Mouse (Mus musculus) limb, embryonic 15.5 days (tissue): ENCODE results near the gene Hexim1. TPM values are rescaled to one million over a fixed set of nuclear protein-coding genes. Genes with fewer than 3 reads are reported as not detected.

Experiments used
- ATAC-seq: fragments of 200-750 bp; cut with Nextera tagmentation; 2 replicates; pipeline ENCODE4 v1.8.0; 2017; ENCODE audit warnings: low read depth, moderate TSS enrichment; ENCODE audit not compliant: insufficient number of reproducible peaks, low FRiP score, low TSS enrichment
- H3K27ac ChIP-seq: fragments of 300-500 bp; sonication (generic); 2 replicates; pipeline ENCODE4 v1.5.1; 2015; ENCODE audit warnings: moderate library complexity, mild to moderate bottlenecking, inconsistent platforms
- H3K27me3 ChIP-seq: fragments of 300-500 bp; sonication (generic); 2 replicates; pipeline ENCODE4 v1.6.1; 2015; ENCODE audit warnings: inconsistent platforms
- H3K36me3 ChIP-seq: fragments of 300-500 bp; sonication (generic); 2 replicates; pipeline ENCODE4 v1.6.1; 2015; ENCODE audit warnings: inconsistent platforms
- H3K4me1 ChIP-seq: fragments of 300-500 bp; sonication (generic); 2 replicates; pipeline ENCODE4 v1.6.1; 2015; ENCODE audit warnings: inconsistent platforms
- H3K4me2 ChIP-seq: fragments of 300-500 bp; sonication (generic); 2 replicates; pipeline ENCODE4 v1.6.1; 2015; ENCODE audit warnings: mild to moderate bottlenecking, inconsistent platforms
- H3K4me3 ChIP-seq: fragments of 300-500 bp; sonication (generic); 2 replicates; pipeline ENCODE4 v1.5.1; 2015; ENCODE audit warnings: mild to moderate bottlenecking, inconsistent platforms
- H3K9ac ChIP-seq: fragments of 300-500 bp; sonication (generic); 2 replicates; pipeline ENCODE4 v1.6.1; 2015; ENCODE audit warnings: inconsistent platforms
- H3K9me3 ChIP-seq: fragments of 300-500 bp; sonication (generic); 2 replicates; pipeline ENCODE4 v1.6.1; 2016; ENCODE audit warnings: inconsistent platforms
- WGBS: fragments of 180-500 bp; shearing (Covaris S2); methylation state at CpG from one replicate; pipeline ENCODE4 v1.1.7; 2015; 5-methylcytosine and 5-hydroxymethylcytosine counted together
- polyA plus RNA-seq: library from polyadenylated mRNA; unstranded; fragments of >200 nt; fragmentation: Nextera tagmentation; extraction: Ambion mirVana; gene quantifications from 2 replicates; pipeline ENCODE4 v1.2.1, GENCODE M21; 2015

Hexim1 gene
- polyA plus RNA-seq, 1 experiment from 2014 or later: 5.8 TPM

GRCm38 (mm10) chr11:103076581-103076980 is 39.5 kb upstream of the Hexim1 start:
- no peak overlapping the region for H3K4me2 ChIP-seq
- peaks cover 27% of the 10 kb centered on the region for H3K27me3 ChIP-seq
- no peak overlapping the region for H3K4me3 ChIP-seq
- H3K4me1 ChIP-seq: peaks cover 21% of the 10 kb centered on the region
- no peak for ATAC-seq
- H3K9ac ChIP-seq: no peak overlapping the region
- peaks cover 20% of the 10 kb centered on the region for H3K36me3 ChIP-seq
- H3K9me3 ChIP-seq: no peaks in the 10 kb centered on the region
- 72% methylated on average over 8 of the region's 8 CpGs for WGBS
- no peak overlapping the region for H3K27ac ChIP-seq

DNA sequence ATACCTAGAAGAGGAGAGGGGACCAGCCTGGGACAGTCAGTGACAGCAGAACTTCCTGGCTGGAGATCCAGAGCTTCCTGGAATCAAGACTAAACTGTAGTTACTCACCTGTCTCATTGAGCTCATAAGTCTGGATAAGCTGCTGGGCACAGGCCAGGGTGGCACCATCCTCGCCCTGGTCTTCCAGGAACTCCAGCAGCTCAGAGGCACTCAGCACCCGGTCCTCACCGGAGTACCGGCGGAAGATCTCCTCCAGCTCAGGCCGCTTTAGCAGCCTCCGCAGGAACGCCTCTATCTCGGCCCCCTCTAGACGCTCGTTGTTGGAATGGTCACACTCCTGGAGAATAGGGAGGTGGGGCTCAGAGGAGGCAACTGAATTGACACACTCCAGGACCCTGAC is 37.9 kb upstream of the Hexim1 start:
- H3K27me3 ChIP-seq: peaks cover 35% of the 10 kb centered on the region
- 88% methylated on average over 11 of the region's 11 CpGs for WGBS

GRCm38 (mm10) chr11:103080323-103081091 is 35.5 kb upstream of the Hexim1 start:
- 0 out of 2 replicates have a peak overlapping the region, but pooled peaks have one; percentile 1 for H3K9ac ChIP-seq
- H3K4me2 ChIP-seq: peak overlapping the region; percentile 47
- H3K27me3 ChIP-seq: peaks cover 35% of the 10 kb centered on the region
- ATAC-seq: no peak
- H3K4me1 ChIP-seq: peaks cover 12% of the 10 kb centered on the region
- WGBS: 8% methylated on average over 43 of the region's 43 CpGs
- H3K9me3 ChIP-seq: no peaks in the 10 kb centered on the region
- H3K27ac ChIP-seq: no peak overlapping the region
- peak overlapping the region; percentile 26 for H3K4me3 ChIP-seq
- peaks cover 8% of the 10 kb centered on the region for H3K36me3 ChIP-seq

More for the DNA sequence above, 37.9 kb upstream of the Hexim1 start:
- H3K4me2 ChIP-seq: no peak overlapping the region
- peaks cover 21% of the 10 kb centered on the region for H3K4me1 ChIP-seq
- no peak overlapping the region for H3K27ac ChIP-seq
- H3K9me3 ChIP-seq: no peaks in the 10 kb centered on the region
- H3K9ac ChIP-seq: no peak overlapping the region
- peaks cover 8% of the 10 kb centered on the region for H3K36me3 ChIP-seq
- no peak overlapping the region for H3K4me3 ChIP-seq
- ATAC-seq: no peak

DNA sequence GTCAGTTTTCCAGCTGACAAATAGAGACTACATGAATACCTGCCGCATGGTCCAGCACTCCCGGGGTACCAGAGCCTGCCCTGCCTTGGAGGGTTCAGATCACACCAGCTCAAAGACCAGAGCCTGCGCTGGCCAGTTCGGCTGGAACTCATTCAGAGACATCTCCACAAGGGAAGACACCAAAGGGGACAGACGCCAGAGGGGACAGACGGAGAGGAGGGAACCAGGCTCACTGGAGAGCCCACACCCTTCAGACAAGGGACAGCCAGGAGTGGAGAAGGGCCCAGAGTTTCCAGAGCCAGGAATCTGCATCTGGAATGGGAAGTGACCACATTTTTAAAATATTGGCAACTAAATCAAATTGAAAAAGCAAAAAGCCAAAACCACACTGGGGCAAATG is 34.4 kb upstream of the Hexim1 start:
- Histone ChIP-seq H3K9ac (no peak overlapping the region), H3K9me3 (no peaks in the 10 kb centered on the region), H3K27me3 (peaks cover 35% of the 10 kb centered on the region), H3K36me3 (peaks cover 5% of the 10 kb centered on the region; the same call in 1 of the 2 replicates), H3K4me1 (peaks cover 12% of the 10 kb centered on the region), H3K4me3 (no peak overlapping the region), H3K4me2 (no peak overlapping the region), H3K27ac (no peak overlapping the region)
- WGBS: 57% methylated on average over 6 of the region's 6 CpGs
- no peak for ATAC-seq

GRCm38 (mm10) chr11:103093306-103093705 is 22.7 kb upstream of the Hexim1 start:
- H3K27me3 ChIP-seq: no peaks in the 10 kb centered on the region
- no peak overlapping the region for H3K4me2 ChIP-seq
- WGBS: 92% methylated on average over 7 of the region's 7 CpGs

GRCm38 (mm10) chr11:103093862-103094833 is 21.9 kb upstream of the Hexim1 start:
- Histone ChIP-seq H3K9ac (no peak overlapping the region), H3K27me3 (0 out of 2 replicates have a peak, but pooled peaks cover 3% of the 10 kb centered on the region), H3K9me3 (no peaks in the 10 kb centered on the region), H3K4me3 (no peak overlapping the region), H3K27ac (no peak overlapping the region), H3K36me3 (no peaks in the 10 kb centered on the region), H3K4me2 (no peak overlapping the region), H3K4me1 (peaks cover 36% of the 10 kb centered on the region)
- ATAC-seq: no peak
- 64% methylated on average over 20 of the region's 20 CpGs for WGBS

More at GRCm38 (mm10) chr11:103093306-103093705, 22.7 kb upstream of the Hexim1 start:
- H3K36me3 ChIP-seq: no peaks in the 10 kb centered on the region
- no peak overlapping the region for H3K4me3 ChIP-seq
- H3K9me3 ChIP-seq: no peaks in the 10 kb centered on the region
- H3K9ac ChIP-seq: no peak overlapping the region
- H3K4me1 ChIP-seq: peaks cover 28% of the 10 kb centered on the region
- no peak overlapping the region for H3K27ac ChIP-seq
- no peak for ATAC-seq

- peaks cover 7% of the 10 kb centered on the region; the same call in 1 of the 2 replicates for H3K27me3 ChIP-seq
These were observed 20.8 kb upstream of the Hexim1 start for GRCm38 (mm10) chr11:103095107-103095670.

GRCm38 (mm10) chr11:103095801-103096200 is 20.2 kb upstream of the Hexim1 start:
- H3K4me3 ChIP-seq: no peak overlapping the region
- WGBS: 87% methylated on average over 6 of the region's 6 CpGs
- no peak overlapping the region for H3K27ac ChIP-seq
- no peak overlapping the region for H3K4me2 ChIP-seq
- no peak overlapping the region for H3K9ac ChIP-seq
- H3K36me3 ChIP-seq: no peaks in the 10 kb centered on the region
- H3K9me3 ChIP-seq: no peaks in the 10 kb centered on the region
- peaks cover 7% of the 10 kb centered on the region; the same call in 1 of the 2 replicates for H3K27me3 ChIP-seq
- peaks cover 37% of the 10 kb centered on the region for H3K4me1 ChIP-seq
- no peak for ATAC-seq

More at GRCm38 (mm10) chr11:103095107-103095670, 20.8 kb upstream of the Hexim1 start:
- H3K36me3 ChIP-seq: no peaks in the 10 kb centered on the region
- 68% methylated on average over 9 of the region's 9 CpGs for WGBS
- no peak overlapping the region for H3K4me2 ChIP-seq
- no peaks in the 10 kb centered on the region for H3K9me3 ChIP-seq
- H3K9ac ChIP-seq: no peak overlapping the region
- ATAC-seq: no peak
- peaks cover 36% of the 10 kb centered on the region for H3K4me1 ChIP-seq
- no peak overlapping the region for H3K4me3 ChIP-seq
- H3K27ac ChIP-seq: no peak overlapping the region

GRCm38 (mm10) chr11:103096979-103097894 is 18.8 kb upstream of the Hexim1 start:
- H3K27me3 ChIP-seq: peaks cover 13% of the 10 kb centered on the region; the same call in 1 of the 2 replicates
- peak overlapping the region; percentile 24 for H3K4me3 ChIP-seq
- no peak overlapping the region for H3K9ac ChIP-seq
- peak overlapping the region; percentile 81 for H3K27ac ChIP-seq
- WGBS: 22% methylated on average over 22 of the region's 22 CpGs
- H3K9me3 ChIP-seq: no peaks in the 10 kb centered on the region
- peaks cover 50% of the 10 kb centered on the region for H3K4me1 ChIP-seq
- H3K36me3 ChIP-seq: no peaks in the 10 kb centered on the region
- H3K4me2 ChIP-seq: peak overlapping the region; percentile 31
- no peak for ATAC-seq

DNA sequence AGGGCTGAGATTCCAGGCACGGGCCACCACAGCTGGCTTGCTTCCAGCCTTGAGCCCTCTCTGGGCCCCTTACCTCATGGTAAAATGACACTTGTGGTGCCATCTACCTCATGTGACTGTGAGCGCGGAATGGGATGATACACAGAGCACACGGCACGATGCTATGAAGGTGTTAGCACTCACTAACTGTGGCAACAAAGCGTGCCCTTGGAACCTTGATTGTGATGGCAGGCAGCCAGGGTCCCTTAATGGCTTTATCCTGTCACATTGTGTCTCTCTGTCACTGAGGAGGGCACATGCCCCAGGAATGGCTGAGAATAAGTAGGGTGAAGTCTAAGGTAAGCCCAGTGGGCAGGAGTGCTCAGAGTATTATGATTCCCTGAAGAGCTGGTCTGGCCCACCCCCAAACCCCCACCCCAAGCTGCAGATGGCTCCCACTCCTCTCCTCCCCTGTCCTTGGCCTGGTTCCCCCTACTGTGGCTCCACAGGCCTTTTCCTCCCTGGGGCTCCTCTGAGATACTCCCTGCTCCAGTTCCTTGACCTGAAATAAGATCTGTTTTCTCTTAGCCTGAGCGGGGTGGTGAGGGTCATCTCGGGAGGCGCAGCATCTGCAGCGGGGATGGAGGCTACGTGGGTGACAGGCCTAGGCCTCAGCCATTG is 17.4 kb upstream of the Hexim1 start:
- WGBS: 73% methylated on average over 11 of the region's 11 CpGs
- Histone ChIP-seq H3K27me3 (peaks cover 13% of the 10 kb centered on the region; the same call in 1 of the 2 replicates), H3K9me3 (no peaks in the 10 kb centered on the region), H3K4me1 (peaks cover 58% of the 10 kb centered on the region), H3K4me2 (no peak overlapping the region), H3K4me3 (no peak overlapping the region), H3K9ac (no peak overlapping the region), H3K36me3 (no peaks in the 10 kb centered on the region), H3K27ac (no peak overlapping the region)
- ATAC-seq: no peak
